Mouse (Mus musculus) spleen, postnatal 14 days (tissue): ENCODE data around the gene Chd2.

ENCODE experiments used
- DNase-seq, 2 experiments: peaks; one replicate each; pipeline ENCODE4 v3.0.0; 2021 to 2022; ENCODE audit warnings: low spot score in 2 of 2

Chd2 gene

GRCm38 (mm10) chr7:73405550-73405949 lies 136.1 kb downstream of the Chd2 start:
- DNase-seq: no peak

- no peak for DNase-seq
These were observed 138.1 kb downstream of the Chd2 start for GRCm38 (mm10) chr7:73403538-73403937.

- DNase-seq: no peak
These were observed 139.0 kb downstream of the Chd2 start for GRCm38 (mm10) chr7:73402671-73403070.

GRCm38 (mm10) chr7:73402106-73402505 lies 139.5 kb downstream of the Chd2 start:
- DNase-seq: no peak

- DNase-seq: no peak
These were observed 141.3 kb downstream of the Chd2 start for GRCm38 (mm10) chr7:73400051-73400916.

GRCm38 (mm10) chr7:73399501-73400044 lies 142.1 kb downstream of the Chd2 start:
- DNase-seq: peak in 1 of 2 experiments; percentile 34

- no peak for DNase-seq
These were observed 142.7 kb downstream of the Chd2 start for GRCm38 (mm10) chr7:73398806-73399442.

- peak in 1 of 2 experiments; percentile 18 for DNase-seq
These were observed 143.3 kb downstream of the Chd2 start for GRCm38 (mm10) chr7:73398319-73398718.

- DNase-seq: no peak
These were observed 147.6 kb downstream of the Chd2 start for GRCm38 (mm10) chr7:73394013-73394409.

- DNase-seq: no peak
These were observed 148.2 kb downstream of the Chd2 start for GRCm38 (mm10) chr7:73393307-73394012.

- DNase-seq: no peak
These were observed 149.3 kb downstream of the Chd2 start for GRCm38 (mm10) chr7:73392359-73392758.

- DNase-seq: no peak
These were observed 149.9 kb downstream of the Chd2 start for GRCm38 (mm10) chr7:73391518-73392321.

GRCm38 (mm10) chr7:73391002-73391517 lies 150.6 kb downstream of the Chd2 start:
- DNase-seq: peak in 1 of 2 experiments; percentile 11

GRCm38 (mm10) chr7:73390426-73391001 lies 151.1 kb downstream of the Chd2 start:
- no peak for DNase-seq

- DNase-seq: no peak
These were observed 151.7 kb downstream of the Chd2 start for GRCm38 (mm10) chr7:73389871-73390294.

- no peak for DNase-seq
These were observed 152.2 kb downstream of the Chd2 start for GRCm38 (mm10) chr7:73389419-73389818.

GRCm38 (mm10) chr7:73388866-73389265 lies 152.8 kb downstream of the Chd2 start:
- no peak for DNase-seq

- no peak for DNase-seq
These were observed 158.8 kb downstream of the Chd2 start for GRCm38 (mm10) chr7:73382843-73383242.

- DNase-seq: no peak
These were observed 163.6 kb downstream of the Chd2 start for GRCm38 (mm10) chr7:73378034-73378433.

- no peak for DNase-seq
These were observed 164.3 kb downstream of the Chd2 start for GRCm38 (mm10) chr7:73377307-73377706.
